Mouse (Mus musculus) CH12.LX (cell line): ENCODE measurements around the gene Defb28. TPM values are rescaled to one million over a fixed set of nuclear protein-coding genes. Genes with fewer than 3 reads are reported as not detected.

Experiments used
- DNase-seq: peaks from one replicate; pipeline ENCODE4 v3.0.0-alpha.2; 2013; ENCODE audit errors: extremely low read depth
- H3K27ac ChIP-seq: 2 replicates; pipeline ENCODE4 v1.5.1; 2012; ENCODE audit warnings: low read depth, mild to moderate bottlenecking, control low read depth, moderate library complexity; ENCODE audit not compliant: insufficient read depth
- H3K27me3 ChIP-seq: replicated peaks from 2 replicates; pipeline ENCODE3; 2012; ENCODE audit warnings: inconsistent platforms
- H3K36me3 ChIP-seq, 2 experiments: replicated peaks in 1 of 2; 2 replicates each; pipeline versions ENCODE3 to v1.6.1; 2012; ENCODE audit warnings: inconsistent platforms in 1 of 2, low read length in 1 of 2, mild to moderate bottlenecking in 1 of 2, mixed read lengths in 1 of 2, moderate library complexity in 1 of 2; ENCODE audit not compliant: control insufficient read depth in 1 of 2, insufficient read depth in 1 of 2
- H3K4me1 ChIP-seq, 2 experiments: 2 replicates each; pipeline ENCODE4 v1.6.1; 2012; ENCODE audit warnings: inconsistent platforms in 1 of 2, moderate library complexity in 1 of 2; ENCODE audit not compliant: insufficient read depth in 2 of 2, control insufficient read depth in 1 of 2
- H3K4me2 ChIP-seq: 2 replicates; pipeline ENCODE4 v1.6.1; 2012; ENCODE audit warnings: low read depth, mild to moderate bottlenecking, control low read depth; ENCODE audit not compliant: poor library complexity, insufficient read depth, severe bottlenecking
- H3K4me3 ChIP-seq, 3 experiments: fragments of 150-350 bp in 1 of 3; sonication (generic) in 1 of 3; replicated peaks in 1 of 3; 2 replicates each; pipeline versions ENCODE3 to v1.5.1; 2011 to 2012; ENCODE audit warnings: low read depth in 2 of 3, low read length in 2 of 3, mild to moderate bottlenecking in 2 of 3, moderate library complexity in 2 of 3, control low read depth in 1 of 3, improper control_type of control experiment in 1 of 3, inconsistent platforms in 1 of 3, mixed read lengths in 1 of 3; ENCODE audit not compliant: poor library complexity in 1 of 3
- H3K79me2 ChIP-seq: replicated peaks from 2 replicates; pipeline ENCODE4 v1.6.1; 2012; ENCODE audit warnings: mild to moderate bottlenecking, moderate library complexity; ENCODE audit not compliant: control insufficient read depth, poor library complexity, insufficient read depth, severe bottlenecking; ENCODE audit errors: extremely low read depth
- H3K9ac ChIP-seq: 2 replicates; pipeline ENCODE4 v1.6.1; 2012; ENCODE audit warnings: low read depth, mild to moderate bottlenecking, control low read depth, moderate library complexity; ENCODE audit not compliant: insufficient read depth
- H3K9me3 ChIP-seq: replicated peaks from 2 replicates; pipeline ENCODE3; 2012; ENCODE audit warnings: low read length, inconsistent platforms, mixed read lengths
- BHLHE40 ChIP-seq: IDR thresholded peaks from 2 replicates; pipeline ENCODE4 v1.6.1; 2011; ENCODE audit warnings: mild to moderate bottlenecking, low read depth, low read length, improper control_type of control experiment
- CHD1 ChIP-seq: IDR thresholded peaks from 2 replicates; pipeline ENCODE4 v1.6.1; 2012; ENCODE audit warnings: low read depth, low read length, improper control_type of control experiment, inconsistent platforms
- CHD2 ChIP-seq: IDR thresholded peaks from 2 replicates; pipeline ENCODE4 v1.6.1; 2011; ENCODE audit warnings: low read length, improper control_type of control experiment
- CTCF ChIP-seq, 2 experiments: IDR thresholded peaks in 1 of 2; conservative IDR thresholded peaks in 1 of 2; 2 replicates each; pipeline ENCODE4 v1.5.1; 2011 to 2012; ENCODE audit warnings: low read depth in 2 of 2, low read length in 2 of 2, improper control_type of control experiment in 1 of 2, inconsistent platforms in 1 of 2, mild to moderate bottlenecking in 1 of 2, moderate library complexity in 1 of 2
- E2F4 ChIP-seq: IDR thresholded peaks from 2 replicates; pipeline ENCODE4 v1.6.1; 2011; ENCODE audit warnings: low read depth, low read length, improper control_type of control experiment; ENCODE audit not compliant: insufficient replicate concordance
- ELF1 ChIP-seq: IDR thresholded peaks from 2 replicates; pipeline ENCODE4 v1.6.1; 2014; ENCODE audit warnings: low read depth, mild to moderate bottlenecking, inconsistent platforms, low read length, improper control_type of control experiment
- EP300 ChIP-seq: IDR thresholded peaks from 2 replicates; pipeline ENCODE4 v1.6.1; 2011; ENCODE audit warnings: low read length, improper control_type of control experiment
- ETS1 ChIP-seq: conservative IDR thresholded peaks from 2 replicates; pipeline ENCODE4 v1.6.1; 2012; ENCODE audit warnings: low read depth, mild to moderate bottlenecking, inconsistent platforms, low read length, improper control_type of control experiment, moderate library complexity
- JUN ChIP-seq: IDR thresholded peaks from 2 replicates; pipeline ENCODE4 v1.6.1; 2011; ENCODE audit warnings: low read depth, mild to moderate bottlenecking, low read length, improper control_type of control experiment, moderate library complexity; ENCODE audit not compliant: insufficient read depth
- JUND ChIP-seq: conservative IDR thresholded peaks from 2 replicates; pipeline ENCODE4 v1.6.1; 2011; ENCODE audit warnings: low read depth, low read length, improper control_type of control experiment
- KAT2A ChIP-seq: IDR thresholded peaks from 2 replicates; pipeline ENCODE4 v1.6.1; 2012; ENCODE audit warnings: low read length, improper control_type of control experiment, inconsistent platforms; ENCODE audit not compliant: insufficient replicate concordance
- MAFK ChIP-seq: IDR thresholded peaks from 2 replicates; pipeline ENCODE4 v1.6.1; 2011; ENCODE audit warnings: low read length, improper control_type of control experiment; ENCODE audit not compliant: insufficient replicate concordance
- MAX ChIP-seq: IDR thresholded peaks from 2 replicates; pipeline ENCODE4 v1.6.1; 2011; ENCODE audit warnings: low read length, improper control_type of control experiment
- MAZ ChIP-seq: IDR thresholded peaks from 2 replicates; pipeline ENCODE4 v1.6.1; 2012; ENCODE audit warnings: low read depth, mild to moderate bottlenecking, inconsistent platforms, low read length, improper control_type of control experiment, moderate library complexity
- MEF2A ChIP-seq: IDR thresholded peaks from 2 replicates; pipeline ENCODE4 v1.6.1; 2014; ENCODE audit warnings: low read depth, mild to moderate bottlenecking, inconsistent platforms, low read length, improper control_type of control experiment, borderline replicate concordance
- NELFE ChIP-seq: IDR thresholded peaks from 2 replicates; pipeline ENCODE4 v1.6.1; 2011; ENCODE audit warnings: low read depth, low read length, improper control_type of control experiment
- NRF1 ChIP-seq: IDR thresholded peaks from 2 replicates; pipeline ENCODE4 v1.6.1; 2014; ENCODE audit warnings: low read depth, mild to moderate bottlenecking, inconsistent platforms, low read length, improper control_type of control experiment, moderate library complexity
- PAX5 ChIP-seq: IDR thresholded peaks from 2 replicates; pipeline ENCODE4 v1.6.1; 2012; ENCODE audit warnings: low read length, inconsistent platforms, mixed read lengths
- POLR2A ChIP-seq: IDR thresholded peaks from 2 replicates; pipeline ENCODE4 v1.6.1; 2011; ENCODE audit warnings: low read depth, mild to moderate bottlenecking, improper control_type of control experiment, low read length
- POLR2AphosphoS2 ChIP-seq: IDR thresholded peaks from 2 replicates; pipeline ENCODE4 v1.6.1; 2011; ENCODE audit warnings: low read depth, low read length, improper control_type of control experiment
- RAD21 ChIP-seq: IDR thresholded peaks from 2 replicates; pipeline ENCODE4 v1.6.1; 2011; ENCODE audit warnings: low read depth, mild to moderate bottlenecking, low read length, improper control_type of control experiment, moderate library complexity
- RCOR1 ChIP-seq: conservative IDR thresholded peaks from 2 replicates; pipeline ENCODE4 v1.6.1; 2012; ENCODE audit warnings: low read depth, mild to moderate bottlenecking, inconsistent platforms, low read length, improper control_type of control experiment
- SIN3A ChIP-seq: IDR thresholded peaks from 2 replicates; pipeline ENCODE4 v1.6.1; 2012; ENCODE audit warnings: low read length, improper control_type of control experiment, inconsistent platforms
- SMC3 ChIP-seq: IDR thresholded peaks from 2 replicates; pipeline ENCODE4 v1.6.1; 2011; ENCODE audit warnings: low read depth, low read length, improper control_type of control experiment
- UBTF ChIP-seq: IDR thresholded peaks from 2 replicates; pipeline ENCODE4 v1.6.1; 2012; ENCODE audit warnings: low read depth, mild to moderate bottlenecking, inconsistent platforms, low read length, improper control_type of control experiment, moderate library complexity
- USF1 ChIP-seq: IDR thresholded peaks from 2 replicates; pipeline ENCODE4 v1.6.1; 2014; ENCODE audit warnings: low read depth, mild to moderate bottlenecking, inconsistent platforms, low read length, improper control_type of control experiment
- USF2 ChIP-seq: conservative IDR thresholded peaks from 2 replicates; pipeline ENCODE4 v1.6.1; 2011; ENCODE audit warnings: low read depth, low read length, improper control_type of control experiment
- ZKSCAN1 ChIP-seq: IDR thresholded peaks from 2 replicates; pipeline ENCODE4 v1.6.1; 2012; ENCODE audit warnings: low read depth, inconsistent platforms, low read length, improper control_type of control experiment, borderline replicate concordance
- ZMIZ1 ChIP-seq: IDR thresholded peaks from 2 replicates; pipeline ENCODE4 v1.6.1; 2012; ENCODE audit warnings: low read depth, mild to moderate bottlenecking, inconsistent platforms, low read length, improper control_type of control experiment
- ZNF384 ChIP-seq: IDR thresholded peaks from 2 replicates; pipeline ENCODE4 v1.6.1; 2012; ENCODE audit warnings: low read depth, low read length, improper control_type of control experiment, inconsistent platforms
- dilution Hi-C: fragments of 300-500 bp; cut with MboI; formaldehyde crosslinking; loops from 2 replicates; pipeline ENCODE4 v1.14.3; 2020; ENCODE audit warnings: low sequenced_read_pairs; ENCODE audit not compliant: extremely low pct_unique_long_range_greater_than_20kb, extremely low pct_ligation_motif_present
- in situ Hi-C: fragments of 300-500 bp; cut with MboI; formaldehyde crosslinking; loops from 3 replicates; pipeline ENCODE4 v1.14.3; 2019; ENCODE audit warnings: low sequenced_read_pairs, low pct_ligation_motif_present, low pct_unique_long_range_greater_than_20kb, mixed read lengths
- polyA plus RNA-seq: library from polyadenylated mRNA; unstranded; fragments of >175 nt; gene quantifications from 2 replicates; pipeline ENCODE4 v1.2.1, GENCODE M21; 2012; ENCODE audit warnings: low read depth; ENCODE audit not compliant: insufficient read length
- total RNA-seq, 2 experiments: library from RNA; depleted of rRNA; stranded (reverse); fragments of 300-350 nt in 1 of 2; fragments of >200 nt in 1 of 2; gene quantifications; 2 replicates each; pipeline ENCODE4 v1.2.3; 2012 to 2014

Gene Defb28
- total and polyA plus RNA-seq, 3 experiments, result not detected

DNA sequence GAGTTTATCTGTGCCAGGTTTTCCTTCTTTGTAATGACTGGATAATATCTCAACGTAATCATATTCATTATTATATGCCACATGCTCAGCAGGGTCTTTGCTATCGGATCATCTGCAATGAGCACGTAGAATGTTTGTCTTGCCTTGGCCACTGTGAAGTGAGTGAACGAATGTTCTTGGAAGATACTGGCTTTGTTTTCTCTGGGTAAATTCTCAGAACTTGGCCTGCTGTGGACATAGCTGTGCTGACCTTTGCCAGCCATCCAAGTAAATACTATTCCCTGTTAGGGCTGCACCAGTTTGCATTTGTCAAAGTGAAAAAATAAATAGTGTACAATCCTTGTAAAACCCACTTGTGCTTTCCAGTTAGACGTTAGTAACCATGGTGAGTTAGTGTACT lies 30.1 kb downstream of the Defb28 start:
- no peak overlapping the region for H3K9ac ChIP-seq
- TF ChIP-seq PAX5, result no peak
- TF ChIP-seq MEF2A, result no peak
- no peak for TF ChIP-seq E2F4
- TF ChIP-seq MAFK, result no peak
- no peak for TF ChIP-seq ELF1
- no peak for TF ChIP-seq POLR2AphosphoS2
- TF ChIP-seq ZMIZ1, result no peak
- TF ChIP-seq MAX, result no peak
- no peak for TF ChIP-seq CTCF (conservative IDR thresholded peaks at IDR 0.05 in 1 of 2, IDR thresholded peaks at IDR 0.05 in 1 of 2; ENCODE audit: low read depth in 2 of 2, low read length in 2 of 2)
- TF ChIP-seq NRF1, result no peak
- TF ChIP-seq RAD21, result no peak
- TF ChIP-seq POLR2A, result no peak
- no peak overlapping the region for H3K4me2 ChIP-seq
- in situ Hi-C loops, result no loop called here
- no peaks in the 10 kb centered on the region for H3K79me2 ChIP-seq
- DNase-seq, result no peak
- H3K4me3 ChIP-seq, result no peak overlapping the region
- no peaks in the 10 kb centered on the region for H3K9me3 ChIP-seq
- no peaks in the 10 kb centered on the region for H3K36me3 ChIP-seq
- dilution Hi-C loops, result no loop called here
- H3K27ac ChIP-seq, result no peak overlapping the region
- no peaks in the 10 kb centered on the region for H3K4me1 ChIP-seq
- H3K27me3 ChIP-seq, result peaks cover 1% of the 10 kb centered on the region

DNA sequence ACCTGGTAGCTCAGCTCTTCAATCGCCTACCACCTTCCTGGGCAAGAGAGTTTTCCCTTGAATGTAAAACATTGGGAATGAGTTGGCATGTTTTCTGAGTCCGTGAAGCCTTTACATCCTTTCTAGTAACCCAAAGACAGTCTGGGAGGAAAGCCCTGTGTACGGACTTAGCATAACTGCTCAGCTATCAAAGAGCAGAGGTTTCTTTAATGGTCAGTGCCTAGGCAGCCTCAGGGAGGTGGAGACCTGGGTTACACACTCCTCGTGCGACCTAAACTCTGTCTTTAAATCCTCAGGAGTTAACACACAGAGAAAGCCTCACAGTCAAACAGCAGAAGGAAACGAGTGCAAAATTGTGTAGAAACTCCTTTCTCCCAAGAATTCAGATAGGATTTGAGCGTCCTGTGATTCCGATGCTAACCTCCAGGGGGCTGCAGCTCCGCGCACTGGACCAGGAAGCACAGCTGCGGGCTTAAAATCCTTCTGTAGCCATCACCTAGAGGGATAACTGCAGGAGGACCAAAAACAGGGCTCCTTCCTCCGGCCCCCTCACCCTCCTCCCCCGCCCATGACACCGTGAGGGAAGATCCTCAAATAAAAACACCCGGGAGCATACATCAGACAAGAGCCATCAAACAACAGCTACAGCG lies 35.8 kb downstream of the Defb28 start:
- H3K4me1 ChIP-seq, result peaks cover 0 to 19% of the 10 kb centered on the region in 2 experiments; a peak in 2 of 4 replicates
- no peaks in the 10 kb centered on the region for H3K9me3 ChIP-seq
- dilution Hi-C loops, result no loop called here
- H3K36me3 ChIP-seq, result no peaks in the 10 kb centered on the region
- H3K9ac ChIP-seq, result peak overlapping the region; percentile 20; the same call in 1 of the 2 replicates
- H3K27ac ChIP-seq, result no peak overlapping the region
- H3K27me3 ChIP-seq, result peaks cover 8% of the 10 kb centered on the region
- H3K4me3 ChIP-seq, result no peak overlapping the region
- no peaks in the 10 kb centered on the region for H3K79me2 ChIP-seq
- in situ Hi-C loops, result no loop called here
- H3K4me2 ChIP-seq, result peak overlapping the region; percentile 42; the same call in 1 of the 2 replicates
- DNase-seq, result peak; percentile 39
- no peak for TF ChIP-seq BHLHE40
- no peak for TF ChIP-seq USF2
- TF ChIP-seq JUN, result no peak
- no peak for TF ChIP-seq ZNF384
- TF ChIP-seq CHD2, result no peak
- TF ChIP-seq CTCF (conservative IDR thresholded peaks at IDR 0.05 in 1 of 2, IDR thresholded peaks at IDR 0.05 in 1 of 2; ENCODE audit: low read depth in 2 of 2, low read length in 2 of 2), result peak; percentile 67 to 83
- TF ChIP-seq ZMIZ1, result peak; percentile 42; the same call in 1 of the 2 replicates
- peak; percentile 50; the same call in 1 of the 2 replicates for TF ChIP-seq NELFE
- no peak for TF ChIP-seq USF1
- TF ChIP-seq POLR2AphosphoS2, result no peak
- TF ChIP-seq NRF1, result no peak
- no peak for TF ChIP-seq POLR2A
- no peak for TF ChIP-seq RCOR1
- no peak for TF ChIP-seq PAX5
- TF ChIP-seq SIN3A, result peak; percentile 44; the same call in 1 of the 2 replicates
- no peak for TF ChIP-seq UBTF
- 0 out of 2 replicates have a peak, but pooled peaks have one; percentile 9 for TF ChIP-seq MEF2A
- no peak for TF ChIP-seq ETS1
- TF ChIP-seq KAT2A, result no peak
- 0 out of 2 replicates have a peak, but pooled peaks have one; percentile 61 for TF ChIP-seq MAZ
- no peak for TF ChIP-seq CHD1
- no peak for TF ChIP-seq JUND
- peak; percentile 66 for TF ChIP-seq SMC3
- no peak for TF ChIP-seq EP300
- TF ChIP-seq ZKSCAN1, result no peak
- no peak for TF ChIP-seq E2F4
- TF ChIP-seq ELF1, result peak; percentile 84
- TF ChIP-seq MAFK, result no peak
